Mouse (Mus musculus): ENCODE measurements around the gene Prdm9.
A peak's percentile ranks its signal among the peaks of the same experiment; 100 is the strongest.

The Prdm9 gene

DNA sequence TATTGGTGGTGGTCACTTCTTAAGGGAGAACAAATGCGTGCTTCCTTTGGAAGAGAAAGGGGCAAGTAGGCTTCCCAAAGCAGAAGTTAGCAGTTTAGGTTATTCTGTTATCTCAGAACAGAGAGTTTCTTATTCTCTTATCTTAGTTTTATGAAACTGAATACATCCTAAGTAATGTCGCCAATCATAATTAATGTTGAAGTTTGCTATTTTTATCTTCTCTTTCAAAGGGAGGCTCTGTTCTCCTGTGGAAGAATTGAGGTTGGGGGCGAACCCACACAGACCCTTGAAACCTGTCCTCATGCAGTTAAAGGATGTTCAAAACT lies 36.4 kb downstream of the Prdm9 start:
- DNase-seq (ENCODE audit: low spot score in 2 of 2): no peak

DNA sequence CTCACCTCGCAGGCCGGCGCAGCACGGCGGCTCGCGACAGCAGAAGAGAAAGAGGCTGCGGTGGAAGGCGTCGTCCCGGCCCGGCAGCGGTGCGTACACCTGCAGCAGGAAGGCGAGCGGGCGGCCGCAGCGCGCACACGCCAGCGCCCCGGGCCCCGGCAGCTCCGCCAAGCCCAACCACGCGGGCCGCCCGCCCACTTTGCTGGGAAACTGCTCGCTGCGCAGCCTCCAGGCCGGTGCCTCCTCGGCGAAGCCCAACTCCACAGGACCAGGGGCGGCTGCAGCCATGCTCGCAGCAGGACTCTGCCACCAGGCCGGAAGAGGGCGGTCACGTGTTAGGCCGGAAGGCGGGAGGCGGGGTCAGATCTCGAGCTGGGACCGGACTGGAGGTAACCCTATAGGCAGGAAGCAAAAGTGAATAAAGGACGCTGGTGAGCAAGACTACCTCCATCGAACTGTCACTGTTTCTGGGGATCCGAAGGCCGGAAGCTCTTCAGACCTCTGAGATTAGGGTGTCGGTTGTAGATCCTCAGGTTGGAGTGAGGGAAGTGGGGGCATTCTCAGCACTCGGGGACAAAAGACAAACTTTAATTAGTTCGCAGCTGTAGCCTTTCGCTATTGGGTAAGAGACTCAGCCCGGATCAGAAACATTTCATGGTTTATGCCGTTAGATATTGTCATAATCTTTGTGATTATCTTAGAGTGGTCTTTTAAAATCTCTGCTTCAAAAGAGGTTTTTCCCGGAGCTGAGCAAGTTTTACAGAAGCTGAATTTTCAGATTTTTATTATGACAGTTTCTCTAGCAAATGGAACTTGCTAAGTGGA lies 37.0 kb downstream of the Prdm9 start, which contains the start of gene Pdcd2:
Pdcd2 (minus strand) TSS at position 316 of the 825 bp plus-strand sequence.
- DNase-seq (ENCODE audit: low spot score in 2 of 2): peak; percentile 92 to 96

DNA sequence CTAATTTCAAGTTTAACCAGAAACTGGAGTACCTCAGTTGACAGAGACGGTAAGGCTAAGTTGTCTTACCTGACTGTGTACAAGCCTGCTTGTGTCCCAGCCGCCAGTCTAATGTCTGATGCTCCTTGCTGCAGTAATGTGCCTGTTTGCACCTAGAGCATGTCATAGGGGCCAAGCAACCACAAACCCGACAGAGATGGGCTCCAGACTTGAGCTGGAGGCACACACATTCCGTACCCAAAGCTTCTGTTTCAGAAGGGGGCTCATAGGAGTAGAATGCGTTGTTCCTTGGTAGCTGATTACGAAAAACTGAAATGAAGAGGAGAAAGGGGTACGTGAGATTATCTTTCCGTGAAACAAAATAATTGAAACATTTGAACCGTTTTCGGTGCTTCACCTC lies 37.9 kb downstream of the Prdm9 start:
- no peak for DNase-seq (ENCODE audit: low spot score in 2 of 2)

- no peak for DNase-seq (ENCODE audit: low spot score in 2 of 2)
Observed at GRCm38 (mm10) chr17:15518766-15519165, 45.4 kb downstream of the Prdm9 start.

DNA sequence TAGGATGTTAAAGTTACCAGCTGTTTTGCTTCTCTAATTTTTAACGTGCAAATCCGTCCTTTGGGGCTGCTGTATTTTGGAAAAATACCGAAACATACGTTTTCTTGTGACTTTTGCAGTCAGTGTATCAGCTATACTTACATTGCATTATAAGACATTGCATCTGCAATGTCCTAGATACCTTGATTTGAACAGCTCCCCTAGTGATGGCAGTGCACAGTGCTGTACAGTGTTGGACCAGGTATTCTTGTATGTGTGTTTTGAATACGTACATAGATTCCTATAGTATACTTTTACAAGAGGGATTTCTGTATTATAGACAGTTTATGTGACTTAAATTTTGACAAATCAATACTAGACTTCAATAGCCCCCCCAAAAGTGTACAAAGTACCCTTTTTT lies 46.0 kb downstream of the Prdm9 start:
- DNase-seq (ENCODE audit: low spot score in 2 of 2): no peak

- DNase-seq (ENCODE audit: low spot score in 2 of 2): no peak
Observed at GRCm38 (mm10) chr17:15517776-15518175, 46.4 kb downstream of the Prdm9 start.

DNA sequence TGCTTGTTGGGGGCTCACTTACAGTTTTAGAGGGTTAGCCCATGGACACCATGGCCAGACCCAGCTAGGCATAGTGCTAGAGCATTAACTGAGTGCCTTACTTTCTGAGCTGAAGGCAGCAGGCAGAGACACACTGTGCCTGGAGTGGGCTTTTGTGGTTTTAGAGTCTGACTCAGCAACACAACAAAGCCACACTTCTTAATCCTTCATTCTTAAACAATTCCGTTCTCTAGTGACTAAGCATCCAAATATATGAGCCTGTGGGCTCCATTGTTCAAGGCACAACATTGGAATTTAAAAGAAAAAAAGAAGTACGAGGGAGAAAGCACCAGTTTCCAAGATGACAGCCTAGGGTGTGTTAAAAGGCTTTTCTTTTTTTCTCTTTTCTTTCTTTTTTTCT lies 53.5 kb downstream of the Prdm9 start:
- no peak for DNase-seq (ENCODE audit: low spot score in 2 of 2)

GRCm38 (mm10) chr17:15499656-15500394 lies 64.3 kb downstream of the Prdm9 start, which contains the start of the genes Psmb1 and Tbp:
Psmb1 (minus strand) TSS chr17:15499751.
Tbp (plus strand) TSS chr17:15499888.
- DNase-seq (ENCODE audit: low spot score in 2 of 2): peak; percentile 95 to 97

DNA sequence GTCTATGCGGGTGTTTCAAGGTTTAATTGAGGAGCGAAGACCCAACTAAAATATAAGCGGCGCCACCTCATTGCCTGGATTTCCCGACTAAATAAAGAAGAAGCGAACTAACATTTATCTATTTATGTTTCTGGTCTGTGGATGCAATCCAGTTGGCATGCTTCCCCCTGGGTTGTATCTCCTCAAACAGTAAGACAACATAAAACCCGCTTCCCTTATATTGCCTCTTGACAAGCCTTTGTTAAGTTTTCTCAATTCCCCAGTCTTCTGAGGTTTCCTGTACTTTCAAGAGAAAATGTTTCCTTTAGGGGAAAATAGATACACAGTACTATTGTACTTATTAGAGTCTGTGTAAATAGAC lies 65.4 kb downstream of the Prdm9 start:
- no peak for DNase-seq (ENCODE audit: low spot score in 2 of 2)

DNA sequence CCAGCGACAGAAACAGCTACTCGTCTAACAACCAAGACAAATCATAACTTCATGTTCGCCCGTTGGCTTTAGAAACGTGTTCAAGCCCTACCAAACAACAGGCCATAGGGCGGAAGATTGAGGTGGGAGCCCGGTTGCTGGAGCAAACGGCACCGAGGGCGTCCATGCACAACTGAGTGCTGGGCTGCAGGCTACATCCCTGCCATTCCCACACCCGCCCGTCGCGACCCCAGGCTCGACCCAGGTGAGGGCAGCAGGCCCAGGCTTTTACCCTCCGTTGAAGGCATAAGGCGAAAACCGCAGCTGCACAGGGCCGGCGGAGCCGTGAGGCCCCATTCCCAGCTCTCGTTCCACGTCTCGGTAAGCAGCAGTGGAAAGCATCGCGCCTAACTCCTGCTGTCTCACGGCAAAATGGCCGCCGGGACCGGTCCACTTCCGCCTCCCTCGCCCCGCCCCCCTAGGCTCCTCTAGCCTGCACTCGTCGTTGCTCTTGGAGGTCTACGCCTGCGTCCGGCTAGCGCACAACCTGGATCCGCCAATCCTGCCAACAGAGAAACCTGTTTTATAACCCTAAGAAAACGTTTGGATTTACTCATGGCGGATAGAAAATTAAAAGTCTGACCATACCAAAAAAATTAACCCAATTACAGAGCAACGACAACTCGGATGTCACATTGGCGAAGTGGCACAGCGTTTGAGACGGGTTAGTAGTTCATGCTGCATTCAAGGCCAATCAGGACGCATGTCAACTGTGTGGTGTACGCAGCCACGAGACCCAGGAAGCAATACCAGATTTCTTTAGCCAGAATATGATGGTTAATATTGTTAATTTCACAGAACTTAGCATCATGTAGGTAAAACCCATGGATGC lies 66.0 kb downstream of the Prdm9 start:
- peak; percentile 88 to 96 for DNase-seq (ENCODE audit: low spot score in 2 of 2)
